Mouse (Mus musculus) left cerebral cortex, postnatal 25 days (tissue): Measurements from ENCODE around the gene Shisal2a. TPM values are rescaled to one million over a fixed set of nuclear protein-coding genes. Genes with fewer than 3 reads are reported as not detected.

Experiments
- DNase-seq, 2 experiments: peaks; one replicate each; pipeline ENCODE4 v3.0.0; 2022; ENCODE audit warnings: low spot score in 2 of 2, mixed read lengths in 1 of 2
- intact Hi-C: fragments of 180-260 bp; cut with DNase I; formaldehyde crosslinking; loops from one replicate; pipeline ENCODE4 v1.15.1; 2025
- total RNA-seq, 2 experiments: library from RNA; stranded (reverse); gene quantifications; 2 replicates each; pipeline ENCODE4 v1.2.3; 2021

Gene Shisal2a
- total RNA-seq, 2 experiments from 2014 or later, result not detected

DNA sequence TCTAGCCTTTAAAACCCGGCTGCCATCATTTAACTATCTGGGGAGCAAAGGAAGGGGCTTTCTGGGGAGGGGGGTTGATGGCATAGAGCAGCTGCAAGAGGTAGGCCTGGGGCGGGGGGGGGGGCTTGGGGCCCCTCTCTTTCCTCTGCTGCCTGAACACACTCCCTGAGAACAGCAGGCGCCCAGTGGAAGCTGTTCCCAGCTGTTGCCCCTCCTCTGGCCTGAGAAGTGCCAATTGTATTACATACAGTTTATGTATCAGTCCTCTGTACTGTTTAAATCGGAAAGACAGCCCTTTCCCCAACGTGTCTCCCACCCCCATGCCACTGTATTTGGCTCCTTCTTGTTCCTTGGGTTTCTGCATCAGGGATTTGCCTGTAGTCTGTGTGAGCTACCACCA lies 37.3 kb downstream of the Shisal2a start:
- no peak for DNase-seq
- intact Hi-C loops, result no loop called here

DNA sequence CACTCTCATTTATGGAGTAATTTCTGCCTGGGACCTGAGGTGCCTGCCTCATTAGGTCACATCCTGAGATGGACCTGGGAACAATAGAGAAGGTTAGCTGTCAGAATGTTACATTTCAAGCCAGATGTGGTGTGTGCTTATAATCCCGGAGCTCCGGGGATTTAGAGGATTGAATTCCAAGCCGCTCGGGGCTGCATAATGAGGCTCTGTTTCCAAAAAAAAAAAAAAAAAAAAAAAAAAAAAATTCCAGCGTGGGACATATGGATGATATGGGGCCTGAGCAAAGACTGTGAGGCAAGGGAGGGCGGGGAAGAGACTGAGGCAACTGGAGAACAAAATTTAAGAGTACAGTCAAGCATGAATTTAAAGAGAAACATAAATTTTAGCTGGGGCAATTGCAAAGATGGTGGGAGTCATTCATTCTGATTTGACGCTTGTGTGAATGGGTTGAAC lies 38.5 kb downstream of the Shisal2a start:
- no peak for DNase-seq
- intact Hi-C loops, result no loop called here

DNA sequence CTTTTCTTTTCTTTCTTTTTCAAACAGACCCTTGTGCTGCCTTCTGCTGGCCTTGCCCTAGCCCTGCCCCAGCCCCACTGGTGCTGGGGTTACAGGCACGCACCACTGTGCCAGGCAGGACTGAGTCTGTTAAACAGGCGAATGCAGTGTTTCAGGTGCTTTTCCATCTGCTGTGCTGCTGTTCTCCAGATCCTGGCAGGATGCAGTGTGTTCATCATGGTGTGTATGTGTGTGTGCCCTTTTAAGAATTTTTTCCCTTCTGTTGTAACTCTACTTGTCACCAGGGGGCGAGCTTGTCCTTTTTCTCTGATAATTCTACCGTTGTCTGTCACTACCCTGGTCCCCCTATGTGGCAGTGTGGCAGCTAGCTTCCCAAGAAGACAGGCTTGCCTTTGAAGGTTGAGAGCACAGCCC lies 43.9 kb downstream of the Shisal2a start:
- intact Hi-C loops, result loop anchor here (1.0 kb wide), 1 partner anchor 120 kb away; the partner anchor contains the start of gene Tut4

DNA sequence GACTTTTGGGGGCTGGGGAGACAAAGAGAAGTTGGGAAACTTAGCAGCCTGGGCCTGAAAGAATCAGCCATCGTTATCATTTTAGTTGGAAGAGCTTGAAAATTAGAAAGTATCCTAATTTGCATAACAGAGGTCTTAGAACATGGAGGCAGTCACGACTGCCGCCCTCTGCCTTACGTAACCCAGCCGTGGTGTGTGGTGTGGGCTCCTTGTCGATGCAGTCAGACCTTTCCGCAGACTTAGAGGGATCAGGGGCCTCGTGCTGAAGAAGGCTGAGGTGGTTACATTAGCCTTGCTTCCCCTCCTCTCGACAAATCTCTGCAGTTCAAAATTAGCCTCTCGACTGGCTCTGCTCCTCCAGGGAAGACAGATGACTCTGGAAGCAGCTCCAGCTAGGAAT lies 44.3 kb downstream of the Shisal2a start:
- intact Hi-C loops, result loop anchor here (1.0 kb wide), 1 partner anchor 120 kb away; the partner anchor contains the start of gene Tut4
- DNase-seq, result peak; percentile 48 to 88

More for the DNA sequence above, 43.9 kb downstream of the Shisal2a start:
- DNase-seq, result peak; percentile 64 to 79

DNA sequence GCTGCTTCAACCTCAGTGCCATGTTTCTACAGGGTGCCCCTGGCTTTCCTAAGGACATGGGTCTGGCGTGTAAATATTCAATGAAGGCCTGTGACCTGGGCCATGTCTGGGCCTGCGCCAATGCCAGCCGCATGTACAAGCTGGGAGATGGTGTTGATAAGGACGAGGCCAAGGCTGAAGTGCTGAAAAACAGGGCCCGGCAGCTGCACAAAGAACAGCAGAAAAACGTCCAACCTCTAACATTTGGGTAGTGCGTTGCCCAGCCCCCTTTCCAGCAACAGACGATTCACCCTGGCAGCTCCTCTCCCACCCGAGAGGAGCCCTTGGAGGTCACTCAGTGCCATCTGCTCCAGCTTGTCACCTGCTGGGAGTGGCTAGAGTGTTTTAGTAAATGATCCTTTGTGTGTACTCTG lies 44.8 kb downstream of the Shisal2a start:
- intact Hi-C loops, result no loop called here
- DNase-seq, result no peak

DNA sequence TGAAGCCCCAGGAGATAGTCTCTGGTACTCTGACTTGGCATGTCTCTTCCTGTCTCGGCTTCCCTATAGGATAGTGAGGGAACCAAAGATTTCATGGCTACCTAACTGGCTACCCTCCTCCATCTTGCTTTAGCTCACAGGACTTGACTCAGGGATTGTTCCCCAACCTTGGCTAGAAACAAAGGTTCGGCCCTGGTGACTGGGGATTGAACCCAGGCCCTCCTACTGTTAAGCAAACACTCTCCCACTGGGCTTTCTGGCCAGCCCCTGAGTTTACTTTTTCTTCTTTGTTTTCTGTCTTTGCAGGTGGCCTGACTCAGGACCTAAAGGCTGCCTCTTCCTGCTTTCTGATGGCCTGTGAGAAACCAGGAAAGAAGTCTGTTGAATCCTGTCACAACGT lies 45.3 kb downstream of the Shisal2a start:
- no peak for DNase-seq

DNA sequence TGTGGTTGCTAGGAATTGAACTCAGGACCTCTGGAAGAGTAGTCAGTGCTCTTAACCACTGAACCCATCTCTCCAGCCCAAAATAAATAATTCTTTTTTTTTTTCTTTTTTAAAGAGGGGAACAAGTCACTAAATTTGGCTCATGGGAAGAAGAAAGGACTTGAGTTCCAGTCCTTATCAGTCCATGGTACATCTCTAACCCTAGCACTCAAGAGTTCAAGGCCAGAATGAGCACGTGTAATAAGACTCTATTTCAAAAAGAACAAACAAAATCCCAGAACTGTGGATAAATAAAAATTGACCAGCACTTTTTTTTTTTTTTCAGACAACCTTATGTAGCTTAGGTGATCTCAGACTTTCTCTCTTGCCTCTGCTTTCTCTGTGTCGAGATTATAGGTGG lies 46.4 kb downstream of the Shisal2a start:
- no peak for DNase-seq
- intact Hi-C loops, result no loop called here

More for the DNA sequence above, 45.3 kb downstream of the Shisal2a start:
- intact Hi-C loops, result no loop called here

DNA sequence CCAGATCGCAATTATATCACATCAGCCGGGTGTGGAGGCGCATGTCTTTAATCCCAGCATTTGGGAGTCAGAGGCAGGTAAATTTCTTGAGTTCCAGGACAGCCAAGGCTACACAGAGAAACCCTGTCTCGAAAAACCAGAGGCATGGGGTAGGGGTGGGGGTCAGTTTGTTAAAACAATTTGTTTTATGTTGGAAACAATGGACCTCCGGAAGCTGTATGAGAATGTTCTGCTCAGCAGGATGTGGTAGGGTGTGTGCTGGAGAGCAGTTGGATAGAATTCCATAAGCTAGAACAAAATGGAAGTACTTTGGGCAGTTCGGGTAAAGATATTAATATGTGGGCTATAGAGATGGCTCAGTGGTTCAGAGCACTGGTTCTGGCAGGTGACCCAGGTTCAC lies 47.7 kb downstream of the Shisal2a start:
- intact Hi-C loops, result no loop called here
- DNase-seq, result no peak

DNA sequence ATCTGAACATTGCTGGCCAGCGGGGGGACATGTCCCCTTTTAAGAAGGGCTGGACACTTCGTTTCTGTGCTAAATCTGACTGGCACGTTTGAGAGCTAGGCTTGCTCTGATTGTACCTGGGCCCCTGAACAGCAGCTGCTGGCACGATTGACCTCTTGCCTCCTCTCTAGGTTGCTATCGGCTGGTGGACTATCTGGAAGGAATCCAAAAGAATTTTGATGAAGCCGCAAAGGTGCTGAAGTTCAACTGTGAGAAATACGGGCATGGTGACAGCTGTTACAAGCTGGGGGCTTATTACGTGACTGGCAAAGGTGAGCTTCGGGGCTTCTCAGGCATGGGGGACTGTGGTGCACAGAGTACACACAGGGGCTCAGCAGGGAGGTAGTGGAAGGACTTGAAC lies 51.1 kb downstream of the Shisal2a start:
- intact Hi-C loops, result no loop called here
- no peak for DNase-seq

DNA sequence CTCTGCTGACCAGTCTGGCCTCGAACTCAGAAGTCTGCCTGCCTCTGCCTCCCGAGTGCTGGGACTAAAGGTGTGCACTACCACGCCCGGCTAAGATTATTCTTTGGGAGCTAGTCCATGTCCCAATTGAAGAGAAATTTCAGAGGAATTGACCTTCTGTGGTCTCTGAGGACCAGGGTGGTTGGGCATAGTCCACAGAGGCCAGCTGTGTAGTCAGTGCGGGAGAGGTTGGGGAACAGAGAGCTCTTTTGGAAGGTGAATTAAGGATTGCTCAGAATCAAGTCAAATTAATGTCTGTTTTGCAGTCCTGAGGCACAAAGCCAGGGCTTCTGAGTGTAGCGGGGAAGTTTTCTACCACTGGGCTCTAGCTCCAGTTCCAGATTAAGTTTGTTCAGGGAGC lies 53.3 kb downstream of the Shisal2a start:
- DNase-seq, result no peak
- intact Hi-C loops, result loop anchor here (5.0 kb wide), 3 partner anchors 78 to 438 kb away; no protein-coding TSS in a partner anchor

DNA sequence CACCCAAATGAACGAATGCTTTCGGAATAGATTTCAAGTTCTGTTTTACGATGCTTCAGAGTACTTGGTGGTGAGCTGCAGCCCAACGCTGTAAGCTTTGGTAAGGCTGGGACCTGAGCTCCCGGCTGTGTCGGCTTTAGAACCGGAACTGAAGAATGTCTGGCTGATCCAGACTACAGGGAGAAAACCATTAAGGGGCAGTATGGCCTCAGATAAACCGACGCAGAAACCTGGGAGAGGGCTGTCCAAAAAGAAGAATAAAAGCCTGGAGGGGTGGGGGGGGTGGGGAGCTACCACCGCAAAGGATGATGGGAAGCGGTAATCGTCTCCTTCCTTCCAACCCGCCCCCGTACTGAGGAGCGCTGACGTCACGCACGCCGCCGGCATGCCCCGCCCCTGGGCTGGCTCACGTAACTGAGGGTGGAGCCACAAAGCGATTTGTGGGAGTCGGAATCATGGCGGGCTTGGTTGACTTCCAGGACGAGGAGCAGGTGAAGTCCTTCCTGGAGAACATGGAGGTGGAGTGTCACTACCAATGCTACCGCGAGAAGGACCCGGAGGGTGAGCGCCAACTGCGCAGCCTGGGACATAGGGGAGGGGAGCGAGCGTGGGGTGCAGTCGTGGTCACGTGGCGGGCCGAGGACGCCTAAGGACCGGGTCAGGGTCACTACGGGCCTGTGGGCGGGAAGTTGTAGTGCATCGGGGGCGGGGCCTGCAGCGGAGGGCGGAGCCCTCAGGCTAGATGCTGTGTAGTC lies 55.2 kb downstream of the Shisal2a start, which contains the start of gene Coa7:
Gene Coa7, plus strand, starts transcription at position 411 of the 755 bp plus-strand sequence.
- intact Hi-C loops, result loop anchor here (5.0 kb wide), 3 partner anchors 76 to 436 kb away; no protein-coding TSS in a partner anchor
- DNase-seq, result peak; percentile 95 to 98

DNA sequence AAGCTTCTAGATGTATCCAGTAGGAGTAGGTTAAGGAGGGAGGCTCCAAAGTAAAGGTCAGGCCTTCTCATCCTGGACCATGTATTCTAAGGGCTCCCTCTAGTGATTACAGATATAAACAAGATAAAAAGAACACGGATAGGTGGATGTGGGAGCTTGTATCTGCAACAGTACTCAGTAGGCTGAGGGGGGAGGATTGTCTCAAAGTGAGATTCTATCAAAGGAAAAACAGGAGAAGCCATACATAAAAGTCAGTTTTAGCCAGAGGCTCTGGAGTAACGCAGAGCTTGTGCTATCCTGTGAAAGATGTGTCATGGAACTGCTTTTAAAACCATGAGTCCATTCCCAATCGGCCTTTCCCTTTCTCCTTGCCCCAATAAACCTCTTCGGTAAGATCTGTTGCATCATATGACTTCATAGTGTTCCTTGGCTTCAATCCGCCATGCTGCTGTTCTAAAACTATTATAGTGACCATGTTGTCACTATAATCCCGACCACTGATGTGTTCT lies 56.0 kb downstream of the Shisal2a start:
- intact Hi-C loops, result loop anchor here (5.0 kb wide), 3 partner anchors 75 to 435 kb away; no protein-coding TSS in a partner anchor
- DNase-seq, result peak; percentile 35 to 66

DNA sequence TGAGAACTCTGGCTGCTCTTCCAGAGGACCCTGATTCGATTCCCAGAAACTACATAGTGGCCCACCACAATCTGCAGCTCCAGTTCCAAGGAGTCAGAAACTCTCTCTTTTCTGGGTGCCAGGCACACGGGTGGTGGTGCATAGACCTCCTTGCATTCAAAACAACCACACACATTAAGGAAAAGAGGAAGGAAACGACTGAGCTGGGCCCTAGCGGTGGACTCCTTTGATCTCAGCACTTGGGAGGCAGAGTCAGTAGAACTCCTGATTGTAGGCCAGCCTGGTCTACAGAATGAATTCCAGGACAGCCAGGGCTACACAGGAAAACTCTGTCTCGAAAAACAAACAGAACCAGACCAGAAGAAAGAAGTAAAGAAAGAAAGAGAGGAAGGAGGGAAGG lies 59.6 kb downstream of the Shisal2a start:
- DNase-seq, result no peak
- intact Hi-C loops, result no loop called here

DNA sequence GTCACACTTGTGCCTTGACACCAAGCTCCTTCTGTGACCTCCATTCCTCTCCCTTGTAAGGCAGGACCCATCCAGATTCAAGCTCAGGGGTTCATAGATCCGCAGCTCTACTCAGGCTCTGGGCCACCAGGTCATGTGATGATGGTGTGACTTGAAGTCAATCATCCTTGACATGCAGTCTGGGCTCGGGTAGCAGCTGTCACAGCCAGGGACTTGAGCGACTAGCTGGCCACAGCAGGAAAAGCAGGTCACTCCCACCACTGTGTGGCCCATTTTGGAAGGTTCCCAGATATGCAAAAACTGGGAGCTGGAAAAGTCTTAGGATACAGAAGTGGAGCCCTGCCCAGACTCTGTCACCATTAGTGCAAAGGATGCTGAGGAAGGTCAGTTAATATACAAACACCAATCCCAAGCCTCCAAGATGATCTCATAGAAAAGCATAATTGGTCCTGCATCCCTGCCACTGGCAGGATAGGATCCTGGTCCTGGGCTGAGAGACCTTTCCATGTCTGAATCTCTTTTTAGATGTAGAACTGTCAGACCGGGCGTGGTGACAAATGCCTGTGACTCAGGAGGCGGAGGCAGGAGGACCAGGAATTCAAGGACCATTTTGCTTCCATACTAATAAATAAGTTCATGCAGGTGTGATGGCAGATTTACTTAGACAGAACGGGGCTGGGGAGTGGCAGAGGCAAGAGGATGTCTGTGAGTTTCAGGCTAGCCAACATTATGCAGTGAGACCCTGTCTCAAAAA lies 62.3 kb downstream of the Shisal2a start:
- DNase-seq, result no peak
- intact Hi-C loops, result no loop called here

DNA sequence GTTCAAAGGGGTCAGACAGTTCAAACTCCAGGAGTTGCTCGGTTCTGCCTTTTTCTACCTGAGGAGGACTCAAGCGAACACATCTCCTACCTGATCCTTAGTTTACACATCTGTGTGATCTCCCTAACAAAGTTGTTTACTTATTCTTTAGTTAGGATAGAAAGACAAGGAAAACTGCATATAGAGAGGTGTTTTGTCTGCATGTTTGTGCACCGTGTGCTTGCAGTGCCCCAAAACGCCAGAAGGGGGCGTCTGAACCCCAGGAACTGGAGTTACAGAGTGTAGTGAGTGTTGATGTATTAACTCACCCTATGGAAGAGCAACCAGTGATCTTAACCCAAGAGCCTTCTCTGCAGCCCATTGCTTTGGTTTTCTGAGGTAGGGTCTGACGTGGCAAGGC lies 63.4 kb downstream of the Shisal2a start:
- DNase-seq, result no peak
- intact Hi-C loops, result no loop called here

DNA sequence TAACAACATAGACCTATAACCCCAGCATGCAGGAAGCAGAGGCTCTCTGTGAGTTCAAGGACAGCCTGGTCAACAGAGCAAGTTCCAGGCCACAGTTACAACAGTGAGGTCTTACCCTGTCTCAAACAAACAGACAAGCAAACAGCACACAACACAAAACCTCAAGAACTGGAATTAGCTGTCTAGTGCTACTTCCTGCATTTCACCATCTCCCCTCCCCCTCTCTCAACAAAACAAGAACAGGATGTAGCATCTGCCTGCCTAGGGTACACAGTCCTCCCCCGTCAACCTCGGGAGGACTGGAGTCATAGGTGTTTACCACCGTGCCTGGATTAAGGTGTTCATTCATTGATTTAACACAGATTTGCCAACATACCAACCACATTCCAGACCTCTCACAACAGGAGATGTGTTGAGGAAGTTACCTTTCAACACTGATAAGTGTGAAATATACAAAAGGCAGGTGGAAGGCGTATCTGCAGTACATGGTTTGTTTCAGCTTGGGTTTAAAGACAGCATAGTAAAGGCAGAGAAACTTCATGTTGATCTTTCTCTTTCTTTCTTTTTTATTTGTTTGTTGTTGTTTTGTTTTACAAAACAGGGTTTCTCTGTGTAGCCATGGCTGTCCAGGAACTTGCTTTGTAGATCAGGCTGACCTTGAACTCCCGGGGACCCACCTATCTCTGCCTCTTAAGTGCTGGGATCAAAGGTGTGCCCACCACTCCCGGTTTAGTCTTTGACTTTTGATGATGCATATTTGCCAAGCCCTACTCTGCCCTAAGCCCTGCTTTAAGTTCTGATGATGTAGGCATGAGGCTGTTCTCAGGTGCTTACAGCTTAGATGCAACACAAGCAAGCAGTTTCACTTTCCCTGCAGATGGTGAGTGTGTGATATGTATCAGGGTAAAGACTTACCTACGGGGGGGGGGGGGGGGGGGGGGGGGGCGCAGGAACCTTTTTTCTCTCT lies 64.2 kb downstream of the Shisal2a start:
- no peak for DNase-seq
- intact Hi-C loops, result no loop called here
